Mouse (Mus musculus): ENCODE data around the gene Spint5. TPM values are rescaled to one million over a fixed set of nuclear protein-coding genes. Genes with fewer than 3 reads are reported as not detected.

The Spint5 gene
- not detected in 2 replicates for polyA plus RNA-seq (2012; ENCODE audit: low replicate concordance)

GRCm38 (mm10) chr2:164715005-164715404 is at the start of gene Spint5:
TSS of gene Spint5 (plus strand) at chr2:164715305.

GRCm38 (mm10) chr2:164673987-164674386 is 41.1 kb upstream of the Spint5 start, which contains the start of gene Wfdc11:
TSS of gene Wfdc11 (minus strand) at chr2:164674087.

DNA sequence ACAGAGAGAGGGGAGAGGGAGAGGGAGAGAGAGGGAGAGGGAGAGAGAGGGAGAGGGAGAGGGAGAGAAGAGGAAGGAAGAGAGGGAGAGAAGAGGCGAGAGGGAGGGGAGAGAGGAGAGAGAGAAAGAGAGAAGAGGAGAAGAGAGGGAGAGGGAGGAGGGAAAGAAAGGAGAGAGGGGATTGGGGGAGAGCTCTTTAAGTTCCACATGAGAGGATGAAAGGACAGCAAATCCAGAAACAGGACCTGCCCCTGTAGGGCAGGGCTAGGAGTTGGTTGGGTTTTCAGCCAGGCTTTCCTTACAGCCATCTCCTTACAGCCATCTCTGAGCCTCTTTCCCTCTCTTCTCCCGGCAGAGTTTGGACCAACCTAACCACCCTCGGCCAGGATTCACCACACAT is 30.3 kb upstream of the Spint5 start, which contains the start of gene Wfdc13:
Wfdc13 (plus strand) TSS at position 301 of the 400 bp plus-strand sequence.

GRCm38 (mm10) chr2:164698201-164698600 is 16.9 kb upstream of the Spint5 start, which contains the start of gene Spint4:
TSS of gene Spint4 (plus strand) at chr2:164698501.

GRCm38 (mm10) chr2:164745843-164746479 is 30.9 kb downstream of the Spint5 start, which contains the start of the genes Wfdc3 and Dnttip1:
TSS of gene Wfdc3 (minus strand) at chr2:164745931.
TSS of gene Dnttip1 (plus strand) at chr2:164745983.

Other genes with a start within 250 kb of the Spint5 start
- not detected in 2 replicates for gene Trp53tg5, start 241.6 kb upstream of the Spint5 start, polyA plus RNA-seq (2012; ENCODE audit: low replicate concordance)
- 27.5 and 44.6 TPM in 2 replicates for gene Dbndd2, start 229.2 kb upstream of the Spint5 start, polyA plus RNA-seq (2012; ENCODE audit: low replicate concordance)
- gene Pigt, start 217.8 kb upstream of the Spint5 start, polyA plus RNA-seq (2012; ENCODE audit: low replicate concordance) = 111 and 192 TPM in 2 replicates
- gene Wfdc2, start 152.9 kb upstream of the Spint5 start, polyA plus RNA-seq (2012; ENCODE audit: low replicate concordance) = not detected in 2 replicates
- gene Spint3, start 141.8 kb upstream of the Spint5 start, polyA plus RNA-seq (2012; ENCODE audit: low replicate concordance) = not detected in 2 replicates
- not detected in 2 replicates for gene Wfdc6a, start 129.9 kb upstream of the Spint5 start, polyA plus RNA-seq (2012; ENCODE audit: low replicate concordance)
- gene Eppin, start 121.7 kb upstream of the Spint5 start, polyA plus RNA-seq (2012; ENCODE audit: low replicate concordance) = not detected in 2 replicates
- gene Wfdc6b, start 101.8 kb upstream of the Spint5 start, polyA plus RNA-seq (2012; ENCODE audit: low replicate concordance) = not detected in 2 replicates
- 0.04 TPM in 1 of 2 replicates, not detected in the other for gene Wfdc8, start 101.7 kb upstream of the Spint5 start, polyA plus RNA-seq (2012; ENCODE audit: low replicate concordance)
- gene Wfdc16, start 76.5 kb upstream of the Spint5 start, polyA plus RNA-seq (2012; ENCODE audit: low replicate concordance) = not detected in 2 replicates
- gene Wfdc10, start 59.3 kb upstream of the Spint5 start, polyA plus RNA-seq (2012; ENCODE audit: low replicate concordance) = not detected in 2 replicates
- gene Wfdc9, start 58.7 kb upstream of the Spint5 start, polyA plus RNA-seq (2012; ENCODE audit: low replicate concordance) = not detected in 2 replicates
- gene Wfdc11, start 41.2 kb upstream of the Spint5 start, polyA plus RNA-seq (2012; ENCODE audit: low replicate concordance) = not detected in 2 replicates
- not detected in 2 replicates for gene Wfdc13, start 30.2 kb upstream of the Spint5 start, polyA plus RNA-seq (2012; ENCODE audit: low replicate concordance)
- not detected in 2 replicates for gene Spint4, start 16.8 kb upstream of the Spint5 start, polyA plus RNA-seq (2012; ENCODE audit: low replicate concordance)
- gene Wfdc3, start 30.6 kb downstream of the Spint5 start, polyA plus RNA-seq (2012; ENCODE audit: low replicate concordance) = not detected in 2 replicates
- gene Dnttip1, start 30.7 kb downstream of the Spint5 start, polyA plus RNA-seq (2012; ENCODE audit: low replicate concordance) = 50.1 and 129 TPM in 2 replicates
- gene Ube2c, start 54.6 kb downstream of the Spint5 start, polyA plus RNA-seq (2012; ENCODE audit: low replicate concordance) = 21.9 and 41.7 TPM in 2 replicates
- gene Tnnc2, start 64.7 kb downstream of the Spint5 start, polyA plus RNA-seq (2012; ENCODE audit: low replicate concordance) = 0.18 TPM in 1 of 2 replicates, not detected in the other
- 6.8 and 12.4 TPM in 2 replicates for gene Snx21, start 70.5 kb downstream of the Spint5 start, polyA plus RNA-seq (2012; ENCODE audit: low replicate concordance)
- gene Acot8, start 89.6 kb downstream of the Spint5 start, polyA plus RNA-seq (2012; ENCODE audit: low replicate concordance) = 16.4 and 60.9 TPM in 2 replicates
- 1.6 and 1.9 TPM in 2 replicates for gene Zswim3, start 89.8 kb downstream of the Spint5 start, polyA plus RNA-seq (2012; ENCODE audit: low replicate concordance)
- 23.3 and 24.2 TPM in 2 replicates for gene Zswim1, start 107.4 kb downstream of the Spint5 start, polyA plus RNA-seq (2012; ENCODE audit: low replicate concordance)
- 0.93 TPM in 1 of 2 replicates, not detected in the other for gene Spata25, start 113.2 kb downstream of the Spint5 start, polyA plus RNA-seq (2012; ENCODE audit: low replicate concordance)
- 86.1 and 549 TPM in 2 replicates for gene Ctsa, start 117.6 kb downstream of the Spint5 start, polyA plus RNA-seq (2012; ENCODE audit: low replicate concordance)
- 11.3 and 15.6 TPM in 2 replicates for gene Neurl2, start 118.2 kb downstream of the Spint5 start, polyA plus RNA-seq (2012; ENCODE audit: low replicate concordance)
- gene Pltp, start 142.4 kb downstream of the Spint5 start, polyA plus RNA-seq (2012; ENCODE audit: low replicate concordance) = 47.5 and 54.7 TPM in 2 replicates
- gene Pcif1, start 164.0 kb downstream of the Spint5 start, polyA plus RNA-seq (2012; ENCODE audit: low replicate concordance) = 102 and 104 TPM in 2 replicates
- 53.1 and 93.7 TPM in 2 replicates for gene Zfp335, start 196.5 kb downstream of the Spint5 start, polyA plus RNA-seq (2012; ENCODE audit: low replicate concordance)
- gene Mmp9, start 225.5 kb downstream of the Spint5 start, polyA plus RNA-seq (2012; ENCODE audit: low replicate concordance) = 36.0 and 103 TPM in 2 replicates
- gene Slc12a5, start 245.5 kb downstream of the Spint5 start, polyA plus RNA-seq (2012; ENCODE audit: low replicate concordance) = 0.58 and 2.7 TPM in 2 replicates

All from hematopoietic multipotent progenitor cell, adult 10-12 weeks (in vitro differentiated cells).